Mouse (Mus musculus) mature B cell (primary cell): ENCODE data around the gene Slc27a5.

ENCODE experiments used
- in situ Hi-C: fragments of 300-500 bp; cut with MboI; formaldehyde crosslinking; loops from 2 replicates; pipeline ENCODE4 v1.14.3; 2019

Slc27a5 gene

GRCm38 (mm10) chr7:12987409-12988189 lies 10.4 kb downstream of the Slc27a5 start:
- in situ Hi-C loops: no loop called here

GRCm38 (mm10) chr7:12986906-12987305 lies 11.1 kb downstream of the Slc27a5 start:
- in situ Hi-C loops: no loop called here

GRCm38 (mm10) chr7:12985724-12986123 lies 12.3 kb downstream of the Slc27a5 start:
- in situ Hi-C loops: no loop called here

- in situ Hi-C loops: no loop called here
Observed at GRCm38 (mm10) chr7:12980291-12980690, 17.7 kb downstream of the Slc27a5 start.

- in situ Hi-C loops: no loop called here
Observed at GRCm38 (mm10) chr7:12979776-12980175, 18.2 kb downstream of the Slc27a5 start.

- in situ Hi-C loops: no loop called here
Observed at GRCm38 (mm10) chr7:12978931-12979722, 18.9 kb downstream of the Slc27a5 start.

- in situ Hi-C loops: no loop called here
Observed at GRCm38 (mm10) chr7:12977682-12978389, 20.2 kb downstream of the Slc27a5 start, which contains the start of gene Zfp446. Gene Zfp446, plus strand, starts transcription at chr7:12977848.

- in situ Hi-C loops: no loop called here
Observed at GRCm38 (mm10) chr7:12970906-12971305, 27.1 kb downstream of the Slc27a5 start.

GRCm38 (mm10) chr7:12966104-12966845 lies 31.7 kb downstream of the Slc27a5 start:
- in situ Hi-C loops: no loop called here

GRCm38 (mm10) chr7:12965678-12966091 lies 32.3 kb downstream of the Slc27a5 start, which contains the start of gene Zfp324:
Gene Zfp324, plus strand, starts transcription at chr7:12965838.
- in situ Hi-C loops: no loop called here

- in situ Hi-C loops: no loop called here
Observed at GRCm38 (mm10) chr7:12961511-12962141, 36.4 kb downstream of the Slc27a5 start.

- in situ Hi-C loops: no loop called here
Observed at GRCm38 (mm10) chr7:12959718-12960117, 38.3 kb downstream of the Slc27a5 start.

- in situ Hi-C loops: no loop called here
Observed at GRCm38 (mm10) chr7:12958948-12959347, 39.0 kb downstream of the Slc27a5 start.

- in situ Hi-C loops: no loop called here
Observed at GRCm38 (mm10) chr7:12957511-12957910, 40.5 kb downstream of the Slc27a5 start.

- in situ Hi-C loops: no loop called here
Observed at GRCm38 (mm10) chr7:12954896-12955295, 43.1 kb downstream of the Slc27a5 start.

GRCm38 (mm10) chr7:12949872-12950229 lies 48.1 kb downstream of the Slc27a5 start:
- in situ Hi-C loops: no loop called here

GRCm38 (mm10) chr7:12949032-12949871 lies 48.7 kb downstream of the Slc27a5 start:
- in situ Hi-C loops: no loop called here

GRCm38 (mm10) chr7:12943488-12943887 lies 54.5 kb downstream of the Slc27a5 start:
- in situ Hi-C loops: no loop called here

GRCm38 (mm10) chr7:12940599-12940998 lies 57.4 kb downstream of the Slc27a5 start:
- in situ Hi-C loops: no loop called here
